Mouse (Mus musculus) CH12.LX (cell line): ENCODE results near the gene 2310039H08Rik. TPM values are rescaled to one million over a fixed set of nuclear protein-coding genes. Genes with fewer than 3 reads are reported as not detected.

Experiments used
- DNase-seq: peaks from one replicate; pipeline ENCODE4 v3.0.0-alpha.2; 2013; ENCODE audit errors: extremely low read depth
- H3K27ac ChIP-seq: 2 replicates; pipeline ENCODE4 v1.5.1; 2012; ENCODE audit warnings: low read depth, mild to moderate bottlenecking, control low read depth, moderate library complexity; ENCODE audit not compliant: insufficient read depth
- H3K27me3 ChIP-seq: replicated peaks from 2 replicates; pipeline ENCODE3; 2012; ENCODE audit warnings: inconsistent platforms
- H3K36me3 ChIP-seq, 2 experiments: replicated peaks in 1 of 2; 2 replicates each; pipeline versions ENCODE3 to v1.6.1; 2012; ENCODE audit warnings: inconsistent platforms in 1 of 2, low read length in 1 of 2, mild to moderate bottlenecking in 1 of 2, mixed read lengths in 1 of 2, moderate library complexity in 1 of 2; ENCODE audit not compliant: control insufficient read depth in 1 of 2, insufficient read depth in 1 of 2
- H3K4me1 ChIP-seq, 2 experiments: 2 replicates each; pipeline ENCODE4 v1.6.1; 2012; ENCODE audit warnings: inconsistent platforms in 1 of 2, moderate library complexity in 1 of 2; ENCODE audit not compliant: insufficient read depth in 2 of 2, control insufficient read depth in 1 of 2
- H3K4me2 ChIP-seq: 2 replicates; pipeline ENCODE4 v1.6.1; 2012; ENCODE audit warnings: low read depth, mild to moderate bottlenecking, control low read depth; ENCODE audit not compliant: poor library complexity, insufficient read depth, severe bottlenecking
- H3K4me3 ChIP-seq, 3 experiments: fragments of 150-350 bp in 1 of 3; sonication (generic) in 1 of 3; replicated peaks in 1 of 3; 2 replicates each; pipeline versions ENCODE3 to v1.5.1; 2011 to 2012; ENCODE audit warnings: low read depth in 2 of 3, low read length in 2 of 3, mild to moderate bottlenecking in 2 of 3, moderate library complexity in 2 of 3, control low read depth in 1 of 3, improper control_type of control experiment in 1 of 3, inconsistent platforms in 1 of 3, mixed read lengths in 1 of 3; ENCODE audit not compliant: poor library complexity in 1 of 3
- H3K79me2 ChIP-seq: replicated peaks from 2 replicates; pipeline ENCODE4 v1.6.1; 2012; ENCODE audit warnings: mild to moderate bottlenecking, moderate library complexity; ENCODE audit not compliant: control insufficient read depth, poor library complexity, insufficient read depth, severe bottlenecking; ENCODE audit errors: extremely low read depth
- H3K9ac ChIP-seq: 2 replicates; pipeline ENCODE4 v1.6.1; 2012; ENCODE audit warnings: low read depth, mild to moderate bottlenecking, control low read depth, moderate library complexity; ENCODE audit not compliant: insufficient read depth
- H3K9me3 ChIP-seq: replicated peaks from 2 replicates; pipeline ENCODE3; 2012; ENCODE audit warnings: low read length, inconsistent platforms, mixed read lengths
- BHLHE40 ChIP-seq: IDR thresholded peaks from 2 replicates; pipeline ENCODE4 v1.6.1; 2011; ENCODE audit warnings: mild to moderate bottlenecking, low read depth, low read length, improper control_type of control experiment
- CHD1 ChIP-seq: IDR thresholded peaks from 2 replicates; pipeline ENCODE4 v1.6.1; 2012; ENCODE audit warnings: low read depth, low read length, improper control_type of control experiment, inconsistent platforms
- CHD2 ChIP-seq: IDR thresholded peaks from 2 replicates; pipeline ENCODE4 v1.6.1; 2011; ENCODE audit warnings: low read length, improper control_type of control experiment
- GABPA ChIP-seq: IDR thresholded peaks from 2 replicates; pipeline ENCODE4 v1.6.1; 2012; ENCODE audit warnings: low read depth, low read length, improper control_type of control experiment, inconsistent platforms; ENCODE audit not compliant: insufficient replicate concordance
- HCFC1 ChIP-seq: IDR thresholded peaks from 2 replicates; pipeline ENCODE4 v1.6.1; 2012; ENCODE audit warnings: low read depth, mild to moderate bottlenecking, inconsistent platforms, low read length, improper control_type of control experiment
- IRF4 ChIP-seq: IDR thresholded peaks from 2 replicates; pipeline ENCODE4 v1.6.1; 2014; ENCODE audit warnings: low read depth, mild to moderate bottlenecking, inconsistent platforms, low read length, improper control_type of control experiment
- JUN ChIP-seq: IDR thresholded peaks from 2 replicates; pipeline ENCODE4 v1.6.1; 2011; ENCODE audit warnings: low read depth, mild to moderate bottlenecking, low read length, improper control_type of control experiment, moderate library complexity; ENCODE audit not compliant: insufficient read depth
- JUND ChIP-seq: conservative IDR thresholded peaks from 2 replicates; pipeline ENCODE4 v1.6.1; 2011; ENCODE audit warnings: low read depth, low read length, improper control_type of control experiment
- KAT2A ChIP-seq: IDR thresholded peaks from 2 replicates; pipeline ENCODE4 v1.6.1; 2012; ENCODE audit warnings: low read length, improper control_type of control experiment, inconsistent platforms; ENCODE audit not compliant: insufficient replicate concordance
- MAFK ChIP-seq: IDR thresholded peaks from 2 replicates; pipeline ENCODE4 v1.6.1; 2011; ENCODE audit warnings: low read length, improper control_type of control experiment; ENCODE audit not compliant: insufficient replicate concordance
- MAX ChIP-seq: IDR thresholded peaks from 2 replicates; pipeline ENCODE4 v1.6.1; 2011; ENCODE audit warnings: low read length, improper control_type of control experiment
- MXI1 ChIP-seq: IDR thresholded peaks from 2 replicates; pipeline ENCODE4 v1.6.1; 2011; ENCODE audit warnings: mild to moderate bottlenecking, low read depth, low read length, improper control_type of control experiment
- MYC ChIP-seq: IDR thresholded peaks from 2 replicates; pipeline ENCODE4 v1.6.1; 2011; ENCODE audit warnings: low read depth, mild to moderate bottlenecking, improper control_type of control experiment, low read length
- NELFE ChIP-seq: IDR thresholded peaks from 2 replicates; pipeline ENCODE4 v1.6.1; 2011; ENCODE audit warnings: low read depth, low read length, improper control_type of control experiment
- PAX5 ChIP-seq: IDR thresholded peaks from 2 replicates; pipeline ENCODE4 v1.6.1; 2012; ENCODE audit warnings: low read length, inconsistent platforms, mixed read lengths
- TCF12 ChIP-seq: IDR thresholded peaks from 2 replicates; pipeline ENCODE4 v1.6.1; 2014; ENCODE audit warnings: low read depth, mild to moderate bottlenecking, inconsistent platforms, low read length, improper control_type of control experiment
- UBTF ChIP-seq: IDR thresholded peaks from 2 replicates; pipeline ENCODE4 v1.6.1; 2012; ENCODE audit warnings: low read depth, mild to moderate bottlenecking, inconsistent platforms, low read length, improper control_type of control experiment, moderate library complexity
- USF1 ChIP-seq: IDR thresholded peaks from 2 replicates; pipeline ENCODE4 v1.6.1; 2014; ENCODE audit warnings: low read depth, mild to moderate bottlenecking, inconsistent platforms, low read length, improper control_type of control experiment
- ZKSCAN1 ChIP-seq: IDR thresholded peaks from 2 replicates; pipeline ENCODE4 v1.6.1; 2012; ENCODE audit warnings: low read depth, inconsistent platforms, low read length, improper control_type of control experiment, borderline replicate concordance
- ZNF384 ChIP-seq: IDR thresholded peaks from 2 replicates; pipeline ENCODE4 v1.6.1; 2012; ENCODE audit warnings: low read depth, low read length, improper control_type of control experiment, inconsistent platforms
- dilution Hi-C: fragments of 300-500 bp; cut with MboI; formaldehyde crosslinking; loops from 2 replicates; pipeline ENCODE4 v1.14.3; 2020; ENCODE audit warnings: low sequenced_read_pairs; ENCODE audit not compliant: extremely low pct_unique_long_range_greater_than_20kb, extremely low pct_ligation_motif_present
- in situ Hi-C: fragments of 300-500 bp; cut with MboI; formaldehyde crosslinking; loops from 3 replicates; pipeline ENCODE4 v1.14.3; 2019; ENCODE audit warnings: low sequenced_read_pairs, low pct_ligation_motif_present, low pct_unique_long_range_greater_than_20kb, mixed read lengths
- polyA plus RNA-seq: library from polyadenylated mRNA; unstranded; fragments of >175 nt; gene quantifications from 2 replicates; pipeline ENCODE4 v1.2.1, GENCODE M21; 2012; ENCODE audit warnings: low read depth; ENCODE audit not compliant: insufficient read length
- total RNA-seq, 2 experiments: library from RNA; depleted of rRNA; stranded (reverse); fragments of 300-350 nt in 1 of 2; fragments of >200 nt in 1 of 2; gene quantifications; 2 replicates each; pipeline ENCODE4 v1.2.3; 2012 to 2014

2310039H08Rik gene
- total and polyA plus RNA-seq, 3 experiments: 33.3 to 79.3 (median 65.8) TPM

GRCm38 (mm10) chr17:46796743-46797142 is 24.3 kb downstream of the 2310039H08Rik start:
- TF ChIP-seq MAFK: no peak
- TF ChIP-seq MXI1: no peak
- no peak for TF ChIP-seq ZNF384
- TF ChIP-seq NELFE: no peak
- no peak for TF ChIP-seq JUND
- no peak for TF ChIP-seq HCFC1
- TF ChIP-seq JUN: no peak
- no peak for TF ChIP-seq BHLHE40
- TF ChIP-seq, all 38 proteins: peak for 0
- H3K79me2 ChIP-seq: no peaks in the 10 kb centered on the region

GRCm38 (mm10) chr17:46797386-46797785 is 25.0 kb downstream of the 2310039H08Rik start:
- no peaks in the 10 kb centered on the region for H3K27me3 ChIP-seq
- no peaks in the 10 kb centered on the region for H3K9me3 ChIP-seq
- no peak overlapping the region for H3K4me2 ChIP-seq
- dilution Hi-C loops: no loop called here
- peaks cover 22 to 56% of the 10 kb centered on the region in 2 experiments for H3K36me3 ChIP-seq
- TF ChIP-seq GABPA (no peak), KAT2A (no peak), USF1 (no peak), MAFK (no peak), NELFE (no peak), MAX (no peak), IRF4 (no peak), CHD2 (no peak), MYC (no peak), CHD1 (no peak), TCF12 (no peak), UBTF (no peak), PAX5 (no peak), ZKSCAN1 (no peak)
- no peak for DNase-seq
- H3K9ac ChIP-seq: no peak overlapping the region
- no peak overlapping the region for H3K4me3 ChIP-seq
- peaks cover 0 to 15% of the 10 kb centered on the region in 2 experiments; a peak in 2 of 4 replicates for H3K4me1 ChIP-seq
- H3K27ac ChIP-seq: no peak overlapping the region
- in situ Hi-C loops: no loop called here
- H3K79me2 ChIP-seq: no peaks in the 10 kb centered on the region

More at GRCm38 (mm10) chr17:46796743-46797142, 24.3 kb downstream of the 2310039H08Rik start:
- Histone ChIP-seq H3K4me1 (peaks cover 0 to 9% of the 10 kb centered on the region in 2 experiments; a peak in 1 of 4 replicates), H3K9me3 (no peaks in the 10 kb centered on the region), H3K9ac (no peak overlapping the region), H3K27me3 (no peaks in the 10 kb centered on the region), H3K27ac (no peak overlapping the region), H3K4me3 (no peak overlapping the region), H3K4me2 (no peak overlapping the region), H3K36me3 (peaks cover 22 to 49% of the 10 kb centered on the region in 2 experiments)
- DNase-seq: no peak
- dilution Hi-C loops: no loop called here
- in situ Hi-C loops: no loop called here
